Mouse (Mus musculus): ENCODE measurements around the gene Mthfd1l.
"Not testable (repeated sequence)": the region's sequence is repeated elsewhere in the genome, so short reads cannot be mapped to it uniquely, and the experiment has no call there.

Gene Mthfd1l

DNA sequence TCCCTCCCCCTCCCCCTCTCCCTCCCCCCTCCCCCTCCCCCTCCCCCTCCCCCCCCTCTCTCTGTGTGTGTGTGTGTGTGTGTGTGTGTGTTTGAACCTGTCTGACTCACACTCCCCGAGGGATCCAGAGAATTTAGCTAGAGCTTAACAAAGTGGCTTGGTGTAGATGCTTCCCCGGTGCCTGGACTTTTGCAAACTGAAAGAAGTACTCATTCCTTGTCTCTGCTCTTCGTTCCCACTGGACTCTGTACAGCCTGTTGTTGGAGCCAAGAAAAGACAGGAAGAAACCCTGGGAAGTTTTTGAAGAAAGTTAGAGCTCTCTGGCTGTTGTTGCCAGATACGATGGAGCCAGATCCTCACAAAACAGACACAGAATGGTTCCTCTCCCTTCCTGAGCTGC, 73.6 kb downstream of the Mthfd1l start:
- DNase-seq: no peak

DNA sequence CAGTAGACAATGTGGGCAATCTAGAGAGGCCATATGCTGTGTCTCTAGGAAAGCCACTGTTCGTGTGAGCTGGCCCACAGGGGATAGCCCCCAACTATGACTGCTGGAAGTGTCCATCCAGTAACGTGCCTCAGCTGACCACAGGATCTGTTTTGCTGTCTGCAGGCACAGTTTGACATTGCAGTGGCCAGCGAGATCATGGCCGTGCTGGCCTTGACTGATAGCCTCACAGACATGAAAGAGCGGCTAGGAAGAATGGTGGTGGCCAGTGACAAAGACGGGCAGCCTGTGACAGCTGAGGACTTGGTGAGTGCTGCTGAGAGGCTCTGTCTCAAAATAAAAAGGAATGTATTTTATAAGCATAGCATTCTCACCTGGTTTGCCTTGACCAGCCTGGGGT, 74.7 kb downstream of the Mthfd1l start:
- DNase-seq: no peak

DNA sequence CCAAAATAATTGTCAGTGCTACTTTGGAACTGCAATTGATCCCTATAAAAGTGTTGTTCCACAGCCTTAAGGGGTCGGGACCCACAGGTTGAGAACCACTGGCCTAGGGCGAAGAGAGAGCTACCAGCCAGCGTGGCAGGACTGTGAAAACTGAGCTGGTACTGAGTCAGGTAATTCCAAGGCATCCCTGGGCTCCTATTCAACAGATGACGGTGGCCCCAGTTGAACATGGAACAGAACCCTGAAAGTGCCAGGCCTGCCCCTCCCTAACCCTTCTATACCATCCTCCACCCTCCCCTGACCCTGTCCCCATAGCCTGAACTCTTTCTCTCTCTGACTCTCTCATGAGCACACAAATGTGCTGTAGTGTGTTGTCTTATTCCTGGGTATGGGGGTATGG, 77.3 kb downstream of the Mthfd1l start:
- no peak for DNase-seq

DNA sequence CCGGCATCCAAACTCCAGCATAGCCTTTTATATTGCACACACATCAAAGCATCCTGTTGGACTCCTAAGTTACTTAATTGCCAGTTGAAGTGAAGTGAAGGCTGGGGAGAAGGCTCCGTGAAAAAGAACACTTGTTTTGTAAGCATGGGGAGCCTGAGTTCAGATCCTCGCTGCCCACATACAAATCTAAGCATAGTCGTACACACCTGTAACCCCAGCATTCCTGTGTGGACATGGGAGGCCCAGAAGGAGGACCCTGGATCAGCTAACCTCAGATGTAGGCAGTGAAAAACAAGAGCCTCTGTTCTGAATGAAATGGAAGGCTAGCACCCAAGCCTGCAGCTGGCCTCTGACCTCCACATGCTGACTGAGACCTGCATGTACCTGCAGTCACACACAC, 79.8 kb downstream of the Mthfd1l start:
- DNase-seq: peak; percentile 24 to 35

DNA sequence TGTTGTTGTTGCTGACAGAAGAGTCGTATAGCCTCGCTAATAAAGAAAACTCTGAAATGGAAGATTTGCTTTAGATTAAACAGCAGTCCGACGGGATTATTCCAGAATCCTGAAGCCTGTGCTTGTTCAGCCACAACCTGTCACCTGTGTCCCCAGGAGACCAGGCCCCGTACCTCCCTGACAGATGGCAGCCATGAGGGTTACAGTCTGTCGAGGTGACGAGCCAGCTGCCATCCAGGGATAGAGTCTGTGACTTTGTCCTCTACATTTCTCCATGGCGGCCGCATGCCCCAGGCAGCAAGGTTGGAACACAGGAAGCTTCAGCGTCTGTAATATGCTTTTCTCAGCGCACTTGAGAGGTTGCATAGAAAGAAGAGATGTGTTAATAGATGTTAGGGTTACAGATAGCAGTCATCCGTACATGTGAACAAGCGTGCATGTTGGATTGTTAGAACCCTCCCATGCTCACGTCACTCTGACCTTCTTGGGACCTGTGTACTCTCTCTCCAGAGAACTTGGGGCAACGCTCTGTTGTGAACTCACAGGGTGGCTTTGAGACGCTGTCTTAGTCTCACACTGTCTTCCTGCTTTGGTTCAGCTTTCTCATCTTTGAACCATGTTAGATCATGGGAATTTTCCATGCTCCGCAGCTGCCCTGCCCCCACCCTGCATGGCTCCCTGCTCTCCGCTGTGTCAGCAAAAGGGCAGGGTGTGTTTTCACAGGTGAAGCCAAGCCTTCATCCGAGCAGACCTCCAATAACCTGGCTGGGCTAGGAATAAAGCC, 80.6 kb downstream of the Mthfd1l start:
- peak; percentile 87 to 92 for DNase-seq

DNA sequence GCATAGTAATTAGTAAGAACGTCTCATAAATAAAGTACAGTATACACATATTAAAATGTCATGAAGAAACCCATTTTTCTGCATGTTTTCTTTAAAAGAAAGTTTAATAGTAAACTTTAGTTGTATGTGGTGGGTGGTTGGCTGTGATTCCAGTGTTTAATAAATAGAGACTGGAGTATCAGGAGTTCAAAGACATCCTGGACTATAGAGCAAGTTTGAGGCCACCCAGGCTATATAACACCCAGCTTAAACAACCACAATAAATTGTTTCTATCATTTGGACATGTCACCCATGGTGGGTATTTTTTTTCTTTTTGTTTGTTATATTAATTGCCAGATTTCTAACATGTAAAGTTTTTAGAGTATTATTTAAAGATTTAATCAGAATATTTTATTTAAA, 81.7 kb downstream of the Mthfd1l start:
- no peak for DNase-seq

DNA sequence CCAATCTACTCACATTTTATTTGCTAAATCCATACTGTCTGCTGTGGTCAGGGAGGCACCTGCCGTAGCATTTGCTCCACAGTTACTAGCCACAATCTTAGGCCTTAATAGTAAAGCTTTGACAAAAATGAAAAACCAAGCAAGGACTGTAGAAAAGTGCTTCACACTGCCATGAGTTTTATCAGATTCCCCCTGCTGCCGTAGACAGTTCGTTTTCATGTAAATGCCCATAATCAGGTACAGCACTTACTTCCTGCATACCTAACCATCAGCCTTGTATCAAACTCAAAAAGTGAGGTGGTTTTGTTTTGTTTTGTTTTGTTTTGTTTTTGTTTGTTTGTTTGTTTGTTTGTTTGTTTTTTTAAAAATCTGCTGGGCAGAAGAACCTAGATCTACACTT, 84.5 kb downstream of the Mthfd1l start:
- no peak for DNase-seq

DNA sequence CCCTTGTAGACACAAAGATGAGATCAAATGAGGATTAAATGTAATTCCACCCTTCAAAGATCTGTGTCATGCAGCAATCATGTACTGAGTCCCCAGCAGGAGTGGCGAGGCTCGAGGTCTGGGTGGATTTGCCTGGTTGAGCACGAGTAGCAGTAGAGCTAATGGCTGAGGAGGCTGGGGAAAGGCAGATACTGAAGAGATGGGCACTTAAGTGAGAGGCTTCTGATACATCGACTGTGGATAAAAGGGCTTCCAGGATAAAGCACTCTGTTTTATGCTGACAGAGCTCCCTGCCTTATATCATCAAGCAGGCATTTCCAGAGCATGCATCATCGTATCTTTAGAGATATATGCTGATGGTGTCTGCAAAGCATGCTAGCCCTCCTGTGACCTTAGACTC, 84.9 kb downstream of the Mthfd1l start:
- DNase-seq: no peak

DNA sequence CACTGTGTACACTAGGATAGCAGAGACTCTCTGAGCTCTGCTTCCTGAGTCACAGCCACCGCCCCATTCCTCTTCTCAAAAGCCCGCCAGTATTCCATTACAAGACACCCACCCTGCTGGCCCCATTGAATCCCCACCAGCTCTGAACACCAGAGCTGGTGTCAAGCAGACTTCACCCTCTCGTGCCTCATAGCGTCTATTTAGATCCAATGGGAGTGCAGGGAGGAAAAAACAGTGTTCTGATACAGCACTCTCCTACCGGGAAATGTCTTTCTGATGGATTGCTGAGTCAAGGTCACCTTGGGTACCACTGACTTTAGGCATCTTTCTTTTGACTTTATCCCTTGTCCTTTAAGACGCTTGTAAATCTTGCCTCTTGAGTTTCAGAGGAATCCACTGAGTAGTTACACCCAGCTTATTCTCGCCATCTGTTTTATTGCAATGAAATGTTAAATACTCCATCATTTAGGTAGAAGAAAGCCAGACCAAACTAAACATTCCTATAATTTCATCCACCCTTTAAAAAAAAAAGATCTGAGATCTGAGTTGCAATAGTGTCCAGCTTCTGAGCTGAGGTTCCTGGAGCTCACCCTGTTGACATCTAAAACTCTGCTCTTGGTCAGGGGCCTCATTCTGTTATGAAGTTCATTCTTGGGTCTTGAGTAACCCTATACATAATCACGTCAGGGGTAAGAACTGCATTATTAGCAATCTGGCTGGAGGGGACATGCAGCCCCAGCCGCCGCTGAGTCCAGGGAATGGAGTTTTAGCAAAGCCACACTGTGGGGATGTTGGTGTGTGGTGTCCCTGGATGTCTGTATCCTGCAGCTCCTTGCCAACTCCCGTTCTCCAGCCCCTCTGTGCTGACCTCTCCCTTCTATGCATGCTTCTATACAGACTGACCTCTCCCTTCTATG, 88.4 kb downstream of the Mthfd1l start:
- no peak for DNase-seq

DNA sequence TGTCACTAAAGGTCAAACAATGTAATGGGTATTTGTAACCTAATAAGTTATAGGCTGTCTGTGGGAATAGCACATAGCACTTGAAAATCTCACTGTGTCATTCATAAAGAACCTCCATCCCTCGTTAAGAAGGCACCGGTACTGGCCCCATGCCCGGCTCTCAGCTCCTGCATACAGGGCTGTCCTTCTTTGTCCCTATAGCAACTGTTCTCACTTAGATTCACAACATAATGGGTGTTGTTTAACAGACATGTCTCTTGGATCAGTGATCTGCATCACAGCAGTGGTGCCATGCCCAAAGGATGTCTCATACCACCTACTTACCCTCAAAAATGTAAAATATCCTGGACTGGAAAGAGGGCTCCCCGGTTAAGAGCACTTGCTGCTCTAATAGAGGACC, 90.6 kb downstream of the Mthfd1l start:
- DNase-seq: peak; percentile 37 to 59

DNA sequence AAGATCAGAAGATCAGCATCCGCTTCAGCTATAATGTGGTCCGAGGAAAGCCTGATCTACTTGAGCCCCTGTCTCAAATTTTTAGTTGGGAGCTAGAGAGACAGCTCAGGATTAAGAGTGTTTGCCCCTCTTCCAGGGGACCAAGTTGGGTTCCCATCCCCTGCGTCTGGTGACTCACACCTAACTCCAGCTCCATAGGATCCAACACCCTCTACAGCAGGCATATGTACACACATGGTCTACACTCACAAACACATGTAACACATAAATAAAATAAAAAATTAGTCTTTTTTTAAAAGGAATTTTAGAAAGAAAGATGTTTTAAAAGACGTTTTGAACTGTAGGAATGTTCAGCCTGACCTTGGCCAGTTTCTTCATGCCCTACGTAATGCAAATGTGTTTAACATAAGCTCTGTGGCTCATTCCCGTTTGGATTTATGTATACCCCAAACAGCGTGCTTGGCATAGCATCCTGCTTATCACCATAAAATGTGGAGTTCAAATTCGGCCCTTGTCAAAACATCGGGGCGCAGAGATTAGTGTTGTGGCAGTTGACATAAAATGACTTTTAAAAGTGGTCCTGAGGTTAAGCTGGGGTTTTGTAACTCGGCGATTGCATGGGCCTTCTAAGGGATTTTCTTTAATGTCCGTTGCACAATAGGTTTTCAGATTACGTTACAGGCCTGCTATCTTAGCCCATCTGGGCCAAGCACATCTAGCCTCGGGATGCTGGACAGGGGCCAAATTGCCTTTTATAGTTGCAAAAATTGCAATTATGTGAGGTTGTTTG, 92.6 kb downstream of the Mthfd1l start:
- DNase-seq: no peak

DNA sequence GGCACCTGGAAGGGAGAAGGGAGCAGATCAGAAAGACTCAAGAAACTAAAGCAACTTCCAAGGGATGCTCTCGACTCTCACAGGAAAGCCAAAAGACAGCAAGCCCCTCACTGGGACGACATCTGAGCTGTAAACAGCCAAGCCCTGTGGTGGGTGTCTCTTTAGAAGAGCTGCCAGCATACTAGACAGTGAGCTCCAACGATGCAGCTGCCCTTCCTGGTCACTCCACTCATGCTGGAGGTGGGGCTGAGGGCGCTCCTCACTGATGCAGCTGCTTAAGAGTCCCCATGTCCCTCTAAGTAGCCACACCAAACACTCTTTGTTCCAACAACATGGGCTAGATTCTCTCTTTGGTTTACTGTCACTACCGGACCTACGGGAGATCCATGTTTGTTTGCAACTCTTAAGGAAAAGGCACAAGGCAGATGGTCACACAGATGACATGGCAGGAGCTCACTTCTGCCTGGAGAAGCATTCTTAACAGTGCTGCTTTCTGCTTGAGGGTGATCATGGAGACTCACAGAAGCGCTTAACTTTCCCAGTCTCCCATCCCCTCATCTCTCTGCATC, 96.4 kb downstream of the Mthfd1l start:
- DNase-seq: peak; percentile 56 to 63

DNA sequence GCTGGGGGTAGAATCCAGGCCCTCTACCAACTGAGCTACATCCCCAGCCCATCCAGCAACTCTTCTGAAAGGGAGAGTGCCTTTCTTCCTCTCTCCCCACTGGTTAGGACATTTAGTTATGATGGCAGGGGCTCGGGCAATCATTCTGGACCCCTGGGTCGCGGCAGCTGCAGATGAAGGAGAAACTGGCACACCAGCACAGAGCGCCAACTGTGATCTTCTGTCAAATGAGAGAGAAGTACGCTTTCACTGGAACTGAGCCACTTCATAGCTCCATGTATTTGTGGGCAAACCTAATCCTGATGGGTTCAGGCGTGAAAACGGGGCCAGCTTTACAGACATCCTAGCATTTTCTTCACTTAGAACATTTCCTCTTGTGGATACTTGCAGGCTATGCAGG, 97.1 kb downstream of the Mthfd1l start:
- peak; percentile 80 to 81 for DNase-seq

DNA sequence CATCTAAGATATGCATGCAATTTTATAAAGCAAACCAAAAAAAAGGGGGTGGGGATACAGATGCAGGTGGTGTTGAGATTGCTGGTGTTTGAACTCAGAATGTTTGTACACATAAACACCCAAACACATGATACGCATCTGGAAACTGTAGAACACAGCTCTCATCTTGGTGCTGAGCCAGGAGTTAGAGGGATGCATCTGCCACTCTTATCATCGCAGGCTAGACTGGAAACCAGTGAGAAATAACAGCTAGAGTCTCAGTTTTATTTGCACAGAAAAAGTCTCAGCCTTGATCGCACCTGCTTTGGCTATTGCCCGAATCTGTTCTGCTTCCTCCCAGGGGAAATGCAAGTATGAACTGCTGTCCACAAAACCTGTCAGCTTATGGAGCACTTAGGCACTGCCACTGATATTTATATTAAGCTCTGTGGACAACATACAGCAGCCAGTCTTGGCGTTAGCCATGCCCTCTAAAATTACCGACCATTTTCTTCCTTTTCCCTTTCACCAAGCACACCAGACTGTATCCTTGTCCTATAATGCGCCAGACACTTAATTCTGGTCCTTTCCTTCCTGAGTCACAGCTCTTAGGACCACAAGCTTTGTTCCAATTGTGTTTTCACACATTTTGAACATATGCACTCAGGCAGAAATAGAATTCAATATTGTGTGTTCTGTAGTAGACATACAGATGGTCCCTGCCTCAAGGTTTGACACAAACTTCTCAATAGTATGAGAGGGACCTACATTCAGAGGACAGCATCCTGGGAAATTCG, 98.3 kb downstream of the Mthfd1l start:
- peak; percentile 44 to 59 for DNase-seq

DNA sequence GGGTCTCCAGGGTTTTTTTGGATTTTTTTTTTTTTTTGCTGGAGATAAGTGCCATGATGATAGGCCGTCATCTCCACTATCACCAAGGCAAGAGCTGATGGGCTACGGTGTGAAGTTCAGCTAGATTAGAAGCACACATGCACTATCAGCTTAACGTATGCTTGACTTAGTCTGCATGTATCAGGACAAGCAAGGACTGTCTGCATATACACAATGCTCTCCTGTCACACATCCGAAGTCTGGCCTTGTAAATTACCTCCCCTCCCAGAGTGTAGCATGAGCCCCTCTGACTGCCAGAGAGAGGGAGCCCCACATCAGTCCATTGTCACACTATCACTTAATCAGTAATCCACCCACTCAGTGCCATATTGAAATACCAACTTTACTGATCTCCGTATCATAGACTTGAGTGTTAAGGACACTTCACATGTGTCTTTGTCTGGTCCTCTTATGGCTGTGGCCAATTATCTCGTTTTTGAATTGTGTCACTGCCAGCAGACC, 99.0 kb downstream of the Mthfd1l start:
- DNase-seq: no peak

DNA sequence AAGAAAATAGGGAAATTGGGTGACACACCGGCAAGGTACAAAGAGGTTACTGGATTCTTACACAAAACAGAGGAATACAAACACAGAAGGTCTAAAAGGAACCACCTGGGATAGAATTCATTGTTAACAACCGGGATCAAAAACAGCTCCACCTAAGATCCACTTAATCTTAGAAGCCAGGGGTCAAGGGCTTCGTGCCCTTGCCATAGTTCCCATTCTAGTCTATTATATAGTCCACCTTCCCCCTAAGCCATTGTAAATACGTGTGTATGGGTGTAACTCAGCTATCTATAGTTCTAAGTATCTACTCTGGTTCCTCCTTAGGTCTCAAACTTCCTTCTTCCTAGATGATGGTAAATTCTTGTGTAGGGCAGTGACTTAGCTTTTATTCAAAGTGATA, 99.6 kb downstream of the Mthfd1l start:
- not testable (repeated sequence) for DNase-seq

DNA sequence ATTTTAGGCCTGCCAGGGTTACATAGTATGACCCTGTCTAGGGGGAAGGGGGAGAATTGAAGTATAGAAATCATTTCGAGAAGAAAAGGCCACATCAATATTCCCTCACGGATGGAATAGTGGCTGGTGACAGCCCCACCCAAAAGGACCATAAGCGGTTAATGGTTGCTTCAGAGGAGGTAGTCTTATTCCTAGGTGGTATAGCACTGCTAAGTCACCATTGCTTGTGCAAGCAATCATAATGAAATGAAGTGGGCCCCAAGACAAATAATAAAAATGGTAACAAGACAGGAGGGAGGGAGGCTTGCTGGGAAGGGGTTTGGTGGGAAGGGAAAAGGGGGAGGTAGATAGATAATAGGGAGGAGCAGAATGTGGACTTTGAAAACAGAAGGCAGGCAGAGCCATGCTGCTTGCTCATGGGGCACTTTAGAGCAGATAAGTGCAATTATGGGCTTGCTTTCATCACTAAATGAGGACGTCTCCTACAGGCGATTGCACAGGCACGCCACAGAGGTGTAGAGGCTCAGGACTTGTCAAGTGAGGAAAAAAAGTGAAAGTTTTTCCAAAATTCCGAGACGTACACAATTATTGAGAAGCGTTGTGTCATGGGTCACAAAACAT, 105.4 kb downstream of the Mthfd1l start:
- DNase-seq: no peak

DNA sequence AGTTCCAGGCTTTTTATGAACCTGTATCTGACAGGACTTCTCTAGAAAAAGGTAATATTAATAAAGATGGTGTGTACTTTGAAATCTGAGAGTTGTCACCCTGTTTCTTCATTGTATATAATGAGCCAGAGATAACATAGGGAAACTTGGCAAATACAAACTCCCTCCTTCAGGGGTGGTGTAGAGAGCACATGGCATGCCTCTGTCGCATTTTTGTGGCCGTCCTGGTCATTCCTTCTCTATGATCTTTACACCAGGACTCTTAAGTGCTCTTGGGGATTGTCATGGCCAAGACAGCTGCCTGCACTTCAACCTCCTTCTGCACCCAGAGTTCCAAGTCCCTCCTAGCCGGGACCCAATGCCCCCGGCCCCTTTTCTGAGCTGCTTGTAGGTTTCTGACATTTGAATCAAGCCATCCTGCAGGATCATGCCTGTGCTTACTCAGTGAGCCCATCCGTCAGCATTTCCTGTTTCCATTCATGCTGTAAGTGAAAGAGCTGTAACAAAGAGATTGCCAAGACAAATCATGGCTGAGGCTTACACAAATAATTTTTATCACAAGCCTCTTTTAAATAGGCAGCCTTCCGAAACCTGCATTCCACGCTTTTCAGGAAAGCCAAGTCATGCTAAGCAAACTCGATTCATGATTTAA, 106.2 kb downstream of the Mthfd1l start:
- no peak for DNase-seq

DNA sequence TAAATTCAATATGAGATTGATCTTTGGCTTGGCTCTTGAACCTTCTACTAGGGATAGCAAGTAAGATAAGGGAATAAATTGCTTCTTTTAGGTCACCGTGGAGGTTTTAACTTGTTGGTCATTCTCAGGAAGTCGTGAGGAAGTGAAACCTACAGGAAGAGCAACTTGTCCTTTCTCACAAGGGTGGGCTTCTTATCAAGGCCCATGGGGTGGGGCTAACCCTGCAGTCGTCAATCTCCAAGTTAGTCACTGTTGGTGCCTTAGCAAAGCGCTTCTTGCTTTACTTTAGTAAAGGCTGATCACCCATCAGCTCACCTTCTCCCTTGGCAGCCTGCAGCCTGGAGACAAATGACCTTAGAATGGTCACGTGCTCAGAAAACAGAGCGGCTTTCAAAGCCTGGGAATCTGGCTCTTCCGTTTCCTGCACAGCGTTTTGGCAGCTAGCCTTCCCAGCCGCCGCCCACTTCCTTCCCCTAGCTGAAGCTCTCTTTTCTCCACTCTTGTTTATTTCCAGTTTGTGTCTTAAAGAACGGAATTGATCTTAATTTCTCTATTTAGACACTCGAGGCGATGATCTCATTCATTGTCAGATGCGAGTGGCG, 106.8 kb downstream of the Mthfd1l start:
- DNase-seq: peak; percentile 42 to 52

DNA sequence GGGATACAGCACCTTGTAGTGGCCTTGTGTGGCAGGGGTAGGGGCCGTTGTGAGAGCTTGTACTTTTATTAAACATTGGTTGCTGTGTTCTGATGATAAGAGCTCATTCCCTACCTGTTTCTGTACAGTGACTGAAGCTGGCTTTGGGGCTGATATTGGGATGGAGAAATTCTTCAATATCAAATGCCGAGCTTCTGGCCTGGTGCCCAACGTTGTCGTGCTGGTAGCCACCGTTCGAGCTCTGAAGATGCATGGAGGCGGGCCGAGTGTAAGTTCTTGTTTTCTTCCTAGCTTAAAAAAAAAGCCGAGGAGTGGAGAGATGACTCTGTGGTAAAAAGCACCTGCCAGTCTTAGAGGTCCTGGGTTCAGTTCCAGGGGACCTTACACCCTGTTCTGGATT, 110.7 kb downstream of the Mthfd1l start:
- peak; percentile 52 to 64 for DNase-seq
